Mouse (Mus musculus): ENCODE measurements around the gene Dynlt1b.
"Not testable (repeated sequence)": the region's sequence is repeated elsewhere in the genome, so short reads cannot be mapped to it uniquely, and the experiment has no call there.

DNA sequence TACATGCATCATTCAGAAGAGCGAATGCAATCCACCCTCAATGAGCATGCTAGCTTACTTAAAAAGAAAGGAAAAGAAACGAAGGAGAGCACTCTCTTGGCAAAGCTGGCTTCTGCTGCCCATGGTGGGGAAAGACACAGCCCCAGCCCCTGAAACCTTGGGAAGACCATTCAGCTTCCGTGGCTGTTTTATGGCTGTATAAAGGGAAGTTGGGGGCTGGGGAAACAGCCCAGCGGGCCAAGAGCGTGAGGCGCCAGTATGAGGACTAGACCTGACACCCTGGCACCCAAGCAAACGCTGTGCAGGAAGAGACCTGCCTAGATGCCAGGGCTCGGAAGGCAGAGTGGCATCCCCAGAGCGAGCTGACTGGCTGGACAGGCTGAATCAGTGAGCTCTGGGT is 35.8 kb downstream of the Dynlt1b start:
- not testable (repeated sequence) for TF ChIP-seq EP300, CTCF (IDR thresholded peaks at IDR 0.05; ENCODE audit: low read depth)
